Mouse (Mus musculus): Measurements from ENCODE around the gene Jmjd6. TPM values are rescaled to one million over a fixed set of nuclear protein-coding genes. Genes with fewer than 3 reads are reported as not detected.

The Jmjd6 gene
- polyA plus RNA-seq, 1 experiment from 2014 or later = 82.8 TPM

DNA sequence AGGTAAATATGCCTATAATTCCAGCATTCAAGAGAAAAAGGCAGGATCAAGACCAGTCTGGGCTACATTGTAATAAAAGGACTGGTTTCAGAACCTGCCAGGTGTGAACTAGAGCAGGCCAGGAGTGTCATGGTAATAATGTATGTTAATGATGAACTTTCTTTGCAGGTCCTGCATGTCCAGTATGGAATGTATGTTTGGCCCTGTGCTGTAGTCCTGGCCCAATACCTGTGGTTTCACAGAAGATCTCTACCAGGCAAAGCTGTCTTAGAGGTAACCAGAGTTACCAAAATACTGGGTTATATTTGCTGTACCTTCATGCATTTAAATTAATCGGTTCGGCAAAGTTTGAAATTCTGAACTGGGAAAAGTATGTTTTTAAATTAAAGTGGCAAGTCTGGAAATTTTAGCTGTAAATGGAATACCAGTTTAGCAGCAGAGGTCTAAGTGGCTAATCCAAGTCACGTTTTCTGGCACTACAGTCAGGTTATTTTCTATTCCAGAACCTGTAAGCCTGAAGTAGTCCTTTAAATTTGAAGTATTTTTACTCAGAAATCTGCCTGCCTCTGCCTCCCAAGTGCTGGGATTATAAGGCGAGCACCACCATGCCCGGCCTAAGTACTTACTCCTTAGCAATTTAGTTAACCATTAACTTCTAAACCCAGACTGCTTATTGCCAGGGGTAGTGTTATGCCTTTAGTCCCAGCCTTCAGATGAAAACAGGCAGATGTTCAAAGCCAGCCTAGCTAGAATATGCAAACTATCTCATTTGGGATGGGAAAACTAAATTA lies 5.0 kb upstream of the Jmjd6 start:
- WGBS = 76% methylated on average over 5 of the region's 5 CpGs
- H3K9ac ChIP-seq (ENCODE audit: low read length) = no peak overlapping the region
- no peaks in the 10 kb centered on the region for H3K27me3 ChIP-seq (replicated peaks; ENCODE audit: control insufficient read depth, insufficient read depth, low read length)
- DNase-seq (ENCODE audit: low spot score) = no peak
- no peaks in the 10 kb centered on the region for H3K9me3 ChIP-seq (ENCODE audit: control insufficient read depth, low read length)
- no peak for ATAC-seq (replicated peaks; ENCODE audit: low FRiP score, low TSS enrichment, low read depth)
- H3K36me3 ChIP-seq (ENCODE audit: control insufficient read depth, insufficient read depth, low read length) = peaks cover 48% of the 10 kb centered on the region
- peaks cover 10% of the 10 kb centered on the region for H3K4me1 ChIP-seq (replicated peaks; ENCODE audit: control insufficient read depth, insufficient read depth, low read length)
- H3K27ac ChIP-seq (ENCODE audit: low read depth) = no peak overlapping the region
- H3K4me3 ChIP-seq (ENCODE audit: low read depth, low read length) = no peak overlapping the region
- H3K4me2 ChIP-seq (ENCODE audit: low read length) = no peak overlapping the region

DNA sequence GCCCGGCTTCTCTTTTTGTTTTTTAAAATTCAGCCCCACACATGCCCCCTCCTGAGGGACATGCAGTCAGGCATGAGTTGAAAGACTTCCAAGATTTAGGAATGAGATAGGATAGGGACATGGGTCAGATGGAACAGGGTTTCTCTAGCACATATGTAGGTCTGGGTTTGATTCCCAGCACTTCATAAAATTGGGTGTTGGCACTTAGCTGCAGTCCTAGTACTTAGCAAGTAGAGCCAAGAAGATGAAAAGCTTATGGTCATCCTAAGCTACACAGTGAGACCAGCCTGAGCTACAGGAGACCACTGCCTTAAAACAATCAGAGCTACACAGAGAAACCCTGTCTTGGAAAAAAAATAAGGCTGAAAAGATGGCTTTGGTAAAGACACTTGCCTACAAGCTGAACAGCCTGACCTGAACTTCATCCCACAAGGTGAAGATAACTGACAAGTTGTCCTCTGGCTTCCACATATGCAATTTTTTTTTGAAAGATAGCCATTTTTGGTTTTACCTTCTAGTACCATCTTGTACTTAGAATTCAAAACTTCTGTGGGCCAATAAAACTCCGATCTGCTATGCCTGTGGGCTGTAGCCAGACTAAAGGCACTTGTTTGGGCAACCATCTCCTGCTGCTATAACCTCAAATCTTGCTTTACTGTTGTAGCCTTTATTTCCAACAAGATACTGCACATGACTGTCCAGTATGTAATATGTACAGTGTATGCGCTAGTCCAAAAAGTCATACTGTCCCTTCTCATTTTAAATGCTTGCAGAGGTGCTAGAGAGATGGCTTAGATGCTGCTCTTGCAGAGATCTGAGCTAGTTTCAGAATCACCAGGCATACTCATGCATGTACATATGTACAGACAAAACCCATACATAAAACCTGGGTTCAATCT lies 4.2 kb upstream of the Jmjd6 start:
- H3K4me2 ChIP-seq (ENCODE audit: low read length) = no peak overlapping the region
- no peak overlapping the region for H3K9ac ChIP-seq (ENCODE audit: low read length)
- WGBS = 91% methylated on average over 3 of the region's 3 CpGs
- H3K27me3 ChIP-seq (replicated peaks; ENCODE audit: control insufficient read depth, insufficient read depth, low read length) = no peaks in the 10 kb centered on the region
- DNase-seq (ENCODE audit: low spot score) = no peak
- no peak for ATAC-seq (replicated peaks; ENCODE audit: low FRiP score, low TSS enrichment, low read depth)
- peaks cover 10% of the 10 kb centered on the region for H3K4me1 ChIP-seq (replicated peaks; ENCODE audit: control insufficient read depth, insufficient read depth, low read length)
- H3K9me3 ChIP-seq (ENCODE audit: control insufficient read depth, low read length) = no peaks in the 10 kb centered on the region
- H3K27ac ChIP-seq (ENCODE audit: low read depth) = no peak overlapping the region
- no peak overlapping the region for H3K4me3 ChIP-seq (ENCODE audit: low read depth, low read length)
- H3K36me3 ChIP-seq (ENCODE audit: control insufficient read depth, insufficient read depth, low read length) = peaks cover 48% of the 10 kb centered on the region

DNA sequence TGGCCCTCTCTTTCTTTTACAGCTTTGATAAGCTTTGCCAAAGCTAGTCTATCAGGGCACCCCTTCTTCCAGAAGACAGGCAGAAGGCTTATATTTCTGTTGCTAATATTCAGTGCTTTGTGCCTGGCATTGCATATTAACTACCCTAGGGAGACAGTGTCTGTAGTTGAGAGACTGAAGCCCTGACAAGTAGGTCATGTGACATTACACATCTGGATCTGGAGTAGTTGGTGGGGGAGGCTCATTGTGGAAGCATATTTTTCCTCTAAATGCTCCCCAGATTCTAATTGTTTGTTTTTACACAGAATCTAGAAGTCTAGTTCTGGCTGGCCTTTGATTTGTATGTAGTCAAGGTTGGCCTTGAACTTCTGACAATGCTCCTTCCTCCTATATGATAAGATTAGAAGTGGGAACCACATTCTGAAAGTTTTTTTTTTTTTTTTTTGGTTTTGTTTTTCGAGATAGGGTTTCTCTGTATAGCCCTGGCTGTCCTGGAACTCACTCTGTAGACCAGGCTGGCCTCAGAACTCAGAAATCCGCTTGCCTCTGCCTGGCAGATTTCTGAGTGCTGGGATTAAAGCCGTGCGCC lies 3.4 kb upstream of the Jmjd6 start:
- Histone ChIP-seq H3K4me1 (replicated peaks; ENCODE audit: control insufficient read depth, insufficient read depth, low read length) (peaks cover 12% of the 10 kb centered on the region), H3K36me3 (ENCODE audit: control insufficient read depth, insufficient read depth, low read length) (peaks cover 45% of the 10 kb centered on the region), H3K4me3 (ENCODE audit: low read depth, low read length) (no peak overlapping the region), H3K4me2 (ENCODE audit: low read length) (no peak overlapping the region), H3K27me3 (replicated peaks; ENCODE audit: control insufficient read depth, insufficient read depth, low read length) (no peaks in the 10 kb centered on the region), H3K9me3 (ENCODE audit: control insufficient read depth, low read length) (no peaks in the 10 kb centered on the region), H3K27ac (ENCODE audit: low read depth) (no peak overlapping the region), H3K9ac (ENCODE audit: low read length) (no peak overlapping the region)
- WGBS = 89% methylated on average over 4 of the region's 4 CpGs
- no peak for DNase-seq (ENCODE audit: low spot score)
- no peak for ATAC-seq (replicated peaks; ENCODE audit: low FRiP score, low TSS enrichment, low read depth)

DNA sequence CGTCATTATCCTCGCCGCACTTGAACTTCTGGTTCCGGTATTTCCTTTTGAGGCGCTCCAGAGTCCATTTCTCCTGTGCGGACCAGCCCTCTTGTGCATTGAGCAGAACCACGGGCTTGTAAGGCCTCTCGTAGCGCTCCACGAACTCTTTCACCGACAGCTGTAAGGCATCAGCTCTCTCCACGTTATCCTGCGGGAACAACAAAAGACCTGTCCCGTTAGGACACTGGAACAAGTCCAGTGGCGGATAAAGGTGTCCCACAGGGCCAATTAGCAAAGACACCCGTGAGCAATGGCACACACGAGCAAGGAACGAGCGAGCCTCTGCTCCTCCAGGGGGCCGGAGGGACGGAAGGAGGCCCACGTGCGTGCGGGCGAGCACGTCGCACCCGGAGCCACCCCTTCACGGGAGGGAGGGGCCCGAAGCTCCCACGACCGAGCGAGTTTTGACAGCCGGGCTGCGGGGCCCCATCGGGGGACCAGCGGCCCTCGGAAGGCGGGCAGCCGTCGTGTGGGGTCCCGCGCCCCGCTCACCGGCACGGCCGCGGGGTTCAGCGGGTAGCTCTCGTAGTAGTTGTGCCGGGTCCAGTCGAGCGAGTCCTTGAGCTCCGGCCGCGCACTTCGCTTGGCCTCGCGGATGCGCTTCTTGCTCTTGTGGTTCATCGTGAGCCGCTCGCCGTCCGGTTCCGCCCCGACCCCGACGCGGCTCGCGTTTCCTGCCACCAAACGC lies 553 bp downstream of the Jmjd6 start:
- peak overlapping the region; percentile 81 for H3K9ac ChIP-seq (ENCODE audit: low read length)
- ATAC-seq (replicated peaks; ENCODE audit: low FRiP score, low TSS enrichment, low read depth) (peak; percentile 75), DNase-seq (ENCODE audit: low spot score) (peak; percentile 88)
- H3K4me1 ChIP-seq (replicated peaks; ENCODE audit: control insufficient read depth, insufficient read depth, low read length) = peaks cover 19% of the 10 kb centered on the region
- peaks cover 41% of the 10 kb centered on the region for H3K36me3 ChIP-seq (ENCODE audit: control insufficient read depth, insufficient read depth, low read length)
- under 1% methylated on average over 63 of the region's 73 CpGs for WGBS
- H3K9me3 ChIP-seq (ENCODE audit: control insufficient read depth, low read length) = no peaks in the 10 kb centered on the region
- H3K4me2 ChIP-seq (ENCODE audit: low read length) = peak overlapping the region; percentile 91
- H3K27me3 ChIP-seq (replicated peaks; ENCODE audit: control insufficient read depth, insufficient read depth, low read length) = no peaks in the 10 kb centered on the region
- peak overlapping the region; percentile 95 for H3K27ac ChIP-seq (ENCODE audit: low read depth)
- H3K4me3 ChIP-seq (ENCODE audit: low read depth, low read length) = peak overlapping the region; percentile 95

DNA sequence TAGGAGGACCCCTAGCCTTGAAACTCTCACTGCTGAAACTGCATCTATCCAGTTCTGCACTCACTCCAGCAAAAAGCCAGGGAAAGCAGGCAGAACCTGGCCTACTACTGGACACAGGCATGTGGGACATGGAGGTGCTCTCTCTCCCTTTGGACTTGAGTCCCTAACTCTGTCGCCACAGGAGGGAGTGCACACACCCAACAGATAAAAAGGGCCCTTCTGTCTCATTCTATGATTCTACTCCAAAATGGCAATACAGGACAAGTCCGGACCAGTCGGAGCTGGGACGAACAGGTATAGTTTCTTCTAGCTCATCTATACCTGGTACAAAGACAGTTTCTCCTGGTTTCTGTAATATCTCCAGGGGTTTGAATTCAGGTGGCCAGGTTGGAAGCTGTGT lies 2.5 kb downstream of the Jmjd6 start:
- DNase-seq (ENCODE audit: low spot score) (no peak), ATAC-seq (replicated peaks; ENCODE audit: low FRiP score, low TSS enrichment, low read depth) (no peak)
- Histone ChIP-seq H3K4me1 (replicated peaks; ENCODE audit: control insufficient read depth, insufficient read depth, low read length) (peaks cover 19% of the 10 kb centered on the region), H3K9me3 (ENCODE audit: control insufficient read depth, low read length) (no peaks in the 10 kb centered on the region), H3K4me3 (ENCODE audit: low read depth, low read length) (peak overlapping the region; percentile 95; the same call in 1 of the 2 replicates), H3K27ac (ENCODE audit: low read depth) (no peak overlapping the region), H3K36me3 (ENCODE audit: control insufficient read depth, insufficient read depth, low read length) (peaks cover 55% of the 10 kb centered on the region), H3K4me2 (ENCODE audit: low read length) (peak overlapping the region; percentile 91), H3K27me3 (replicated peaks; ENCODE audit: control insufficient read depth, insufficient read depth, low read length) (no peaks in the 10 kb centered on the region), H3K9ac (ENCODE audit: low read length) (no peak overlapping the region)
- WGBS = 91% methylated on average over 4 of the region's 4 CpGs

DNA sequence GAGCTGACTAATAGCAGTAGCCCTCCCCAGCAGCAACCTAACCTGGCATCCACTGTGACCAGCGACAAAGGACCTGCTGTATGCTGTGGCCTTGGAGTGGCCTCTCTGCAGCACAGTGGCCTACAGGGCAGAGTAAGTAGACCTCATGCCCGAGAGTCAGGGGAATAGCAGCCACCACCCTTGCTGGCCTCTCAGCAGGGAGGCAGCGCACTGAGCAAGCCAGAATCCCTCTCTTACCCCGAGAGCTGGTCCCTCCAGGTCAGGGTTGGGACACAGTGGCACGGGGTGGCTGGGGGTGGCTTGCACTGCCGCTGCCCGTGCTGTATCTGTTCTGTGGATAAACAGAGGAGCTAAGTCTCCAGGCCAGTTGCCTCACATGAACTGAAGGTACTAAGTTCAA lies 3.6 kb downstream of the Jmjd6 start:
- no peak overlapping the region for H3K4me3 ChIP-seq (ENCODE audit: low read depth, low read length)
- H3K9me3 ChIP-seq (ENCODE audit: control insufficient read depth, low read length) = no peaks in the 10 kb centered on the region
- H3K27ac ChIP-seq (ENCODE audit: low read depth) = no peak overlapping the region
- 76% methylated on average over 7 of the region's 7 CpGs for WGBS
- no peaks in the 10 kb centered on the region for H3K27me3 ChIP-seq (replicated peaks; ENCODE audit: control insufficient read depth, insufficient read depth, low read length)
- H3K4me2 ChIP-seq (ENCODE audit: low read length) = no peak overlapping the region
- DNase-seq (ENCODE audit: low spot score) = no peak
- H3K9ac ChIP-seq (ENCODE audit: low read length) = 0 out of 2 replicates have a peak overlapping the region, but pooled peaks have one; percentile 13
- peaks cover 66% of the 10 kb centered on the region for H3K36me3 ChIP-seq (ENCODE audit: control insufficient read depth, insufficient read depth, low read length)
- H3K4me1 ChIP-seq (replicated peaks; ENCODE audit: control insufficient read depth, insufficient read depth, low read length) = peaks cover 19% of the 10 kb centered on the region
- ATAC-seq (replicated peaks; ENCODE audit: low FRiP score, low TSS enrichment, low read depth) = no peak

DNA sequence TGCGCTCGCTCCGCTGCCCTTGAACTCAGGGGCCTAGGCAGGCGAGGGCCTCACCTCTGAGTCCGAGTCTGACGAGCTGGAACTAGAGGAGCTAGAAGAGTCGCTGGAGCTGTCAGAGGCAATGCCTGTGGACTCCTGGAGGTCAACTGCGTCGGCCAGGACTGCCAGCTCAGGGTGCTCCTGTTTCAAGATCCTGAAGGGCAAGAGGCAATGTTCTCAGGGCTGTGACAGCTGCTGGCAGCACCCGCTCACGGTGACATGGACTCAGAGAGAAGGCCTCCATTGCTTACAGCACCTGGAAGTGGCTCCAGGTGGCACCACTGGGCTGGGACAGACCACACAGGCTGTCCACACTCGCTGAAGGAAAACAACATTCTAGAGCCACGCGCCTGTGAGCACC lies 4.3 kb downstream of the Jmjd6 start:
- Histone ChIP-seq H3K4me2 (ENCODE audit: low read length) (no peak overlapping the region), H3K27ac (ENCODE audit: low read depth) (no peak overlapping the region), H3K9ac (ENCODE audit: low read length) (no peak overlapping the region), H3K36me3 (ENCODE audit: control insufficient read depth, insufficient read depth, low read length) (peaks cover 73% of the 10 kb centered on the region), H3K4me1 (replicated peaks; ENCODE audit: control insufficient read depth, insufficient read depth, low read length) (peaks cover 19% of the 10 kb centered on the region), H3K9me3 (ENCODE audit: control insufficient read depth, low read length) (no peaks in the 10 kb centered on the region), H3K27me3 (replicated peaks; ENCODE audit: control insufficient read depth, insufficient read depth, low read length) (no peaks in the 10 kb centered on the region), H3K4me3 (ENCODE audit: low read depth, low read length) (no peak overlapping the region)
- 89% methylated on average over 14 of the region's 14 CpGs for WGBS
- ATAC-seq (replicated peaks; ENCODE audit: low FRiP score, low TSS enrichment, low read depth) (no peak), DNase-seq (ENCODE audit: low spot score) (no peak)

DNA sequence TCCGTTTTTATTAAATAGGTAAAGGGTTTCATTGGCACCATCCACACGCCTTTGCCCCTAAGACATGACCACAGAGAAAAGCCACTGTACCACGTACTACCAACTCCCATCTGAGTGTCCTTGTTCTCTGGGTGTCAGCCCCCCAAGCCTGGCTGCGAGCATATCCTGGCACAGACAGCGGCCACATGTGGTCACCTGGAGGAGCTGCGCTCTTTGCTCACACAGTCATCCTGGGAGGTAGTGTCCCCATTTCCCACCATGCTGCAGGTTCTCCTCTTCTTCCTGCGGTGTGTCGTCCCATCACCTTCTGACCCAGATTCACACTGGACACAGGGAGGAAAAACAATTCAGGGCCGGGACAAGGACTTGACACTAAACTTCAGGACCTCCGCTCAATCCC lies 5.8 kb downstream of the Jmjd6 start:
- Histone ChIP-seq H3K27me3 (replicated peaks; ENCODE audit: control insufficient read depth, insufficient read depth, low read length) (no peaks in the 10 kb centered on the region), H3K9ac (ENCODE audit: low read length) (no peak overlapping the region), H3K4me2 (ENCODE audit: low read length) (no peak overlapping the region), H3K9me3 (ENCODE audit: control insufficient read depth, low read length) (no peaks in the 10 kb centered on the region), H3K36me3 (ENCODE audit: control insufficient read depth, insufficient read depth, low read length) (peaks cover 87% of the 10 kb centered on the region), H3K4me1 (replicated peaks; ENCODE audit: control insufficient read depth, insufficient read depth, low read length) (peaks cover 19% of the 10 kb centered on the region), H3K27ac (ENCODE audit: low read depth) (no peak overlapping the region), H3K4me3 (ENCODE audit: low read depth, low read length) (no peak overlapping the region)
- WGBS = 93% methylated on average over 10 of the region's 10 CpGs
- no peak for ATAC-seq (replicated peaks; ENCODE audit: low FRiP score, low TSS enrichment, low read depth)
- DNase-seq (ENCODE audit: low spot score) = no peak

Measured in intestine, embryonic 14.5 days (tissue).